Mouse (Mus musculus) CD4-positive, CD25-positive, alpha-beta regulatory T cell, adult 2 months (primary cell): ENCODE data around the gene Dtl.
"Not testable (repeated sequence)": the region's sequence is repeated elsewhere in the genome, so short reads cannot be mapped to it uniquely, and the experiment has no call there.

Source experiments
- DNase-seq: peaks from one replicate; pipeline ENCODE4 v3.0.0-alpha.2; 2012; ENCODE audit warnings: low read depth, low spot score

The Dtl gene

DNA sequence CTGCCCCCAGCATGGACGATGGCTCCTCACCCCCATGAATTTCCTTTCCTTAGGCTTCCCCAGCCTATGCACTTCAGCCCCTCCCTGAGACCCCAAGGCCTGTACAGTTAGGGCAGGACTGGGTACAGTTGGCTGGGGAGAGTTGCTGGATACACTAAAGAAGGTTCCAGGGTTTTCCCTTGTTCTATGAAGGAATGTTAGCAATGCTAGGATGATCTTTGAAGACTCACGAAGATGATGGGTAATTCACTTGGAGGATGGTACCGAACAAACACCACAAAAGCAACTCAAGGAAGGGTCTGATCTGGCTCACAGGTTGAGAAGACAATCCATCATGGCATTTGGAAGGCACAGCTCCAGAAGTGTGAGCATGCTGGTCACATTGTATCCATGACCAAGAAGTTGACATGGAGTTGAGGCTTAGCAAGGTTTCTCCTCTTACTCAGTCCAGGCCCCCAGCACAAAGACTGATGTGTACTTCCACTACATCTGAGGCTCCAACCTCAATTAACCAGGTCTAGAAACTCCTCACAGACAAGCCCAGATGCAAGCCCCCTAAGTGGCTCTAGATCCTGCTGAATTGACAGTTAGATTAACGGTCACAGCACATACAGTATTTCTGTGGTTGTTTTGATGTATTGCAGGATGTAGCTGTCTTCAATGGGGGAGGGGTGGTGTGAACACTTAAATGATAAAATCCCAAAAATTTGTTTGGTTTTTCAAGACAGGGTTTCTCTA is 55.8 kb downstream of the Dtl start:
- DNase-seq = peak; percentile 48

- no peak for DNase-seq
Observed at GRCm38 (mm10) chr1:191518911-191519310, 56.4 kb downstream of the Dtl start.

- no peak for DNase-seq
Observed at GRCm38 (mm10) chr1:191517969-191518368, 57.4 kb downstream of the Dtl start.

GRCm38 (mm10) chr1:191517056-191517455 is 58.3 kb downstream of the Dtl start:
- no peak for DNase-seq

- not testable (repeated sequence) for DNase-seq
Observed at GRCm38 (mm10) chr1:191516351-191516750, 59.0 kb downstream of the Dtl start.

- no peak for DNase-seq
Observed at GRCm38 (mm10) chr1:191513195-191513594, 62.1 kb downstream of the Dtl start.

- DNase-seq = no peak
Observed at GRCm38 (mm10) chr1:191512383-191512782, 63.0 kb downstream of the Dtl start.

DNA sequence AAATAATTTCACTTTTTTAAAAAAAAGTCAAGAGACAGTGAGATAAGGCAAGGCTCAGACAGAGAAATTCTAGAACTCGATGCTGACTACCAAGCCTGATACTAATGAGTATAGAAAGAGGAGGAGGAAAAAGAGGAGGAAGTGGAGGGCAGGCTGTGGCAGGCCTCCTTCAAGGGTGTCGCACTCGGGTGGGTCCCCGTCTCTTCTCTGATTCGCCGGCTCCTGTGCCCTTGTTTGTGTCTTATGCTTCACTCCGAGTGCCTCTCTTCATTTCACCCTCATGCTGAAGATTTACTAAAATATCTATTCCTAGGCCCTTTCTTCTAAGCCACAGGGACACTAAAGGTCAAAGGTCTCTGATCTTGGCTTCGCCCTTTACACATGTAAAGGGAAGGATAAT is 63.8 kb downstream of the Dtl start:
- DNase-seq = no peak

GRCm38 (mm10) chr1:191509865-191510264 is 65.5 kb downstream of the Dtl start:
- DNase-seq = peak; percentile 14

- DNase-seq = no peak
Observed at GRCm38 (mm10) chr1:191509131-191509530, 66.2 kb downstream of the Dtl start.

DNA sequence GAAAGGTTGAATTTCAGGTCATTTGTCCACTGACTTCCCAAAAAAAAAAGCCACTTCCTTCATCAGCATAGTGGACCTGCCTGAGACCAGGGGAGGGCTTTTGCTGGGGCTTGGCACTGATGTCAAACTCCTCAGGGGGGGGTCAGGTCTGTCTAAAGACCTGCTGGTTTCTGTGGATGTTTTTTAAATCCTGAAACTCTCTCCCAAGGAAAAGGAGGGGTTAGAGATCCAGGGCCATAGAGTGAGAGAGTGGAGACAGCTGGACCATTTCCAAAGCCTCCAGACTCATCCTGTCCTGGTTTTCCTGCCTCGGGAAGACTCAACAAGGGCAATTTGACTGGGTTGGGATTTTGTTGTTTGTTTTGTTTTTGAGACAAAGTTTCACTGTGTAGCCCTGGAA is 68.6 kb downstream of the Dtl start:
- DNase-seq = no peak

DNA sequence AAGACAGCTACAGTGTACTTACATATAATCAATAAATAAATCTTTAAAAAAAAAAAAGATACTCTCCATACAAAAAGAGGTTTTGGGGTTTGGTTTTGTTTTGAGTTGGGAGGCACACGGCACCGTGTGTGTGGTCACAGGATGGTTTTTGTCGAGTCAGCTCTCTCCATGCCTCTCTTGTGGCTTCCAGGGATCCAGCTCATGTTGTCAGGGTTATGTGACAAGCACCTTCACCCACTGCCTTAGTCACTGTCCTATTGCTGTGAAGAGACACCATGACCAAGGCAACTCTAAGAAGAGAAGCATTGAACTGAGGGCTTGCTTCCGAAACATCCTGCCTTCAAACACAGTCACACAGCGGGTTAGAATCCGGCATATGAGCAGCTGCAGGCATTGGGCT is 75.7 kb downstream of the Dtl start:
- no peak for DNase-seq

GRCm38 (mm10) chr1:191498271-191498955 is 76.9 kb downstream of the Dtl start:
- peak; percentile 52 for DNase-seq

DNA sequence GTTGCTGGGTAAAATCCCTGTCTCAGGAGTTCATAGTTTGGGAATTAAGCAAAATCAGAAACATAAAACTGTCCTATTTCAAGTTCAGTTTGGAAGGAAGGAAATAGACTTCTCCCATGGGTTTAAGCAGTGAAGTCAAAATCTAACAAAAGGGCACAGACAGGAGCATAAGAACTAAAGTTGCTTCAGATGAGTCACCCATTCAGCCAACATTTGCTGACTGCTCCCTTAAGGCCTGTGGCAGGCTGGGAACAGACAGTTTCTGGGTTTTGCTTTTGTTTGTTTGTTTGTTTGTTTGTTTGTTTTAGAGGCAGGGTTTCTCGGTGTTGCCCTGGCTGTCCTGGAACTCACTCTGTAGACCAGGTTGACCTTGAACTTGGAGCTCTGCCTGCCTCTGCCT is 78.7 kb downstream of the Dtl start:
- DNase-seq = no peak

DNA sequence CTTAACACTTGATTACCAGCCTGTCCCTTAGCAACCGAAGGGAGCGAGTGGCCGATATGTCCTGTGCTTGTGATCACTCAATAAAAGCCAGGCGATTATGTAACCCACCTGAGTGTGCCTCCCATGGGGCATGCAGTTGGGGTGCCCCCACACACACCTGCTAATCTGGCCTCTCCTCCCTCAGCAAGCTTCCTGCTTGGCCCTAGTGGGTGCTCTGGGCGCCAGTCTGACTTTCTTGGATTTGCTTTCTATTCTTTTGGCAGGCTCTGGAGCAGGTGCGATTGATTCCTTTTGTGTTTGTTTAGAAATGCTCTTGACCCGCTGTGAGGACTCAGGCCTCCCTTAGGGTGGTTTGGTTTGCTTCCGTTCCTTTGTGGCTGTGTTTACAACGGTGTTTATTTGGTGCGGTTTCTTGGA is 80.3 kb downstream of the Dtl start:
- no peak for DNase-seq

- no peak for DNase-seq
Observed at GRCm38 (mm10) chr1:191494303-191494655, 81.1 kb downstream of the Dtl start.

DNA sequence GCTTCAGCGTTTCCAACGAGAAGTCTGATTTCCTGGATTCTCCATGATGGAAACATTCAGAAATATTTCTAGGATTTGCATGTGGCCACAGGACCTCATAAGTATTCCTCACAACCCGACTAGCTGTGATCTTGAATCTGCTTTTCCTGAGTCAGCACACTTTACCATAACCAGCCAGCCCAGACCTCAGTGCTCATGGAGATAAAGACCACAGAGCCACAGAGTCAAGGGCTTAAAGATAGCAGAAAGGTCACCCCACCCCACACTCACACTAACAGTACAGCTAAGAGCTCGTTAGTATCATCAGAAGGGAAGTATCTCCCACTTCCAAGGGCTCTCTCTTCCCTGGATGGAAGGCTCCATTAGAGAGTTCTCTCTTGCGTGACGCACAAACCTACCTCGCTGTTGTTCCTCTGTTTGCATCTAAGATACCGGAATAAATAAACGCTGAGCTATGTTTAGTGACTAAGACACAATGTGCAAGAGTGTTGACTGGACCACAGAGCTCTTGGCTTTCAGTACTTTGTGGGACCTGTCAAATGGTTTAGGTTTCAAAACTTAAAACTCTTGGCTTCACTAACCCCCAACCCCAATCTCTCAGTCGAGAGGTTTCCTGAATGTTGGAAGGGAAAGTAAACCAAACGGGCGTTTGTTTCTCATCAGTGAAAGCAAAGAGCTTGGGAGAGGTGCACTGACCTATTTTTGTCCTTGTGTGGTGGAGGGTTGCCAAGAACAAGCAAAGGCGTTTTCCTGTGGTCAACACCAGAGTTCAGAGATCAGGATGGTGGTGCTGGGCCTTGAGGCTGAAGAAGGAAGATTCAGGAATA is 81.7 kb downstream of the Dtl start:
- DNase-seq = no peak

- DNase-seq = no peak
Observed at GRCm38 (mm10) chr1:191490446-191490845, 84.9 kb downstream of the Dtl start.
